Mouse (Mus musculus): ENCODE measurements around the gene Os9.
"Not testable (repeated sequence)": the region's sequence is repeated elsewhere in the genome, so short reads cannot be mapped to it uniquely, and the experiment has no call there.

Os9 gene

DNA sequence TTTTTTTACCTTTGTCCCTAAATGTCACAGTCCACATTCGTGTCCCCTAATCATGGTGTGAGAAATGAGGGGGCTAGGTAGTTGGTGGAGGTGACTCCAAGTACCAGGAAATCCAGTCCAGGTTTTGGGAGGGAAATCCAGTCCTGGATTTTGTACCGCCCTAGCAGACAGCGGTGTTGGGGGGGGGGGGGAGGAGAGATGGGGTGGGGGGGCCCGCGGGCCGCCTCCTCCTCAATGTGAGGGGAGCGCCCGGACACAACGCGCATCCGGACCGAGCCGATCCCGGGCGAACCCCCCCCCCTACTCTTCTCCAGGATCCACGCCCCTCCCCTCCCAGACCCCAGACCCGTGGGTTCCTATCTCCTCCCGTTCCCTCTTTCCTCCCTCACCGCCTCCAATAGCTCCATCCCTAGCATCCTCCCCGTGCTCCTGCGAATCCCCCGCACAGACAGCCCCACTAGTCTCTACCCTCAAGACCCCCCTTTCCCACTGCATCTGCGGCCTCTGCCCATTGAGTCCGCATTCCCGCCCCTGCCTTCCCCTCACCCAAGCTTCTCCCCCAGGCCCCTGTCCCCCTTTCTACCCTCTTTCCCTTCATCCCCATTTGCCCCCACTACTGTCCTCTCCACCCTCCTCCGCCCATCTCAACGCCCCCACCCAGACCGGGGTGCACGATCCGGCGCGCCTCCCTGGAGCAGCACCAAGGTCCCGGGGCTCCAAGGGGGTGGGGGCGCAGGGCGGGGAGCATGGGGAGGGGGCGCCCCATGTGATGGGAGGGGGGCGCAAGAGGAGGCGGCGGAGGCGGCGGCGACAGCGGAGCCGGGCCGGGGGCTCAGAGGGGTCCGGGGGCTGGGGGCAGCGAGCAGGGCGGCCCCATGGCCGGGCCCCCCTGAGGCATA lies 42.0 kb downstream of the Os9 start:
- DNase-seq: no peak

DNA sequence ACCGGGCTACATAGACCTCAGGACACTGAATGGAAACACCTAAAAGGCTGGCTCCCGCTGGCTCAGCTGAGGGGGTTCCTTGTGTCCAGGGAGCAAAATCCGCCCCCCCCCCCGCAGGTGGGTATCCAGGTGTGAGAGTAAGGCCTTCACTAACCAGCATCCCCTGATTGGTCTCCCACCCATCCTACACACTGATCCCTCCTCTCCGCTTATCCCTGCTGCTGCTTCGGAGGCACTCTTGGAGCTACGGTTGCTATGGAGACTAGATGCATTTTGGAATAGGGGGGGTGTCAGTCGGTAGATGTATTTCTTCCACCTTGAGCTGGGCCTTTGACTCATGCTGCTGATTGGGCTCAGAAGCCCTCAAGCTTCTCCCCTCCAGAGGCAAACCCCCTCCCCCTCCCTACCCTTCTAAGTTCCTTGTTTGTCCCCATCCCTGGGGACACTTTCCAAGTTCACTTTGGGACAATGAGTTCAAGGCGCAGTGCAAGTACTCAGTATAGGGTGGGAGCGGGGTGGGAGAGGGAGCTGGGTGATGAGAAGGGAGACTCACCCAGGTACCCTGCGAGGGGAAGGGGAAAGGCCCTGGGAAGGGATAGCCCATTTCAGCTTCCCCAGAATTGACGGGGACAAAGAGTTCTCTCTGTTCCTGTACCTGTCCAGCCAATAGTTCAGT lies 42.8 kb downstream of the Os9 start:
- no peak for DNase-seq

DNA sequence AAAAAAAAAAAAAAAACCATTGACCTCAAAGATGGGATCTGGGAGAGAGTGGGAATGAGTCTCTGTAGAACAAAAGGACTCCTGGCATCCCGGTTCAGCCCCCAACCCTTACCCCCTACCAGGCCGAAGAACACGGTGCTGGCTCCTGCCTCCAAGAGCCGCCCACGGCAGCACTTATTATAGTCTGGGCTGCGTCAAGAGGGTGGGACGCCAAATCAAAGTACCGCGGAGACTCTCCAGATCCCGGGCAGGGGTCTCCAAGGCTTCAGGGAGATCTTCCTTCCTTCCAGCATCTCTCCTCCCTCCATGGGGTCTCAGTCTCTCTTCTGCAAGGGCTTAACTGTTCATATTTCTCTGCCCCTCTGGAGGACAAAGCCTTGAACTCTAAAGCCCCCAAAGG lies 43.4 kb downstream of the Os9 start:
- DNase-seq: no peak

DNA sequence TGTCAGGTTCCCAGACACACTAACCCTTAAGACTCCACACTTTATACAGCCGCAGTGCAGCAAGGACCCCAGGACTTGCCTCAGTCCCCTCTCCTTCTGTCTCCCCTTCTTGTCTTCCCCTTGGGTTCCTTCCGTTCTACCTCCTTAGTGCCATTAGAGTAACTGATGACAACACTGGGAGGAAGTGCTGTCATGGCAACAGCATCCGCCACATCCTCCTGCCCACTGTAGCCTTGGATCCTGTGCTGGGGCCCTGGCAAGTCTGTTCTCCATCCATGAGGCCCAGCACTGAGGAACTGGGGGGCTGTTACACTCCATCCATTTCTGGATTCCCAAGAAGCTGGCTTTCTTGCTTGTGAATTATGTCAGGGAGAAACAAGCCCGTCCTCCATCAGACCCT lies 44.8 kb downstream of the Os9 start:
- DNase-seq: peak; percentile 74

DNA sequence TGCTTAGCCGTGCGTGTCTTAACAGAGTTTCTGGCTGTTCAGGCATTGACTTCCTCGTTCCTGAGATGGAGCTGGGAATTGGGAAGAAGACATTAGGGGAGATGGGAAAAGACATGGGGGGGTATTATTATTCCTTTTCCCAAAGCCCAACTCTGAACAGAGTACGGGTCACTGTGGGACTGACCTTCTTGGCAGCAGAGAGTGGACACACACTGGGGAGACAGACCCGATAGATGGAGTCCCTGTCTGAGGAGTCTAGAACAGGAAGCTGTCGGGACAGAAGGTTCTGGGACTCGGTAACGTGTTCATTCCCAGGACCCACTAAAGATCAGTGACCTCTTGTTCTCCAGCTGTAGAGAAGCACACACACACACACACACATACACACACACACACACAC lies 45.3 kb downstream of the Os9 start:
- peak; percentile 35 for DNase-seq

DNA sequence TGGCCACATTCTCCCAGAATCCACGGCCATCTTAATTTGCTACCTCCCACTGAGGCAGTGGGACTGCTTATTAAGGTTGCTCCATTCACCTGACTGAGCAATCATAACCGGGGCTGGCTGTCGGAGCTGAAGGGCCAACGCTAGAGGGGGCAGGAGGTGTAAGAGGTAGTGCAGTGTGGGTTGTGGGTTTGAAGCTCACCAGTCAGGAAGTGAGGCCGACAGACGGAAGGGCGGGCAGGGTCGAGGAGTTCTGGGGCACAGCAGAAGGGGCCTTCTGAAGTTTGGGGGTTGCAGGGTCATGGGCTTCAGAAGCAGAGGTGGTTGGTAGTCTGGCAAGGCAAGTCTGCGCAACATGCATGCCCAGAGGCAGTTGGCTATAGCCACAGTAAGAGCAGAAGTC lies 45.9 kb downstream of the Os9 start, which contains the start of gene Agap2:
Gene Agap2 (plus strand): TSS at position 205 of the 400 bp plus-strand sequence.
- DNase-seq: peak; percentile 91

DNA sequence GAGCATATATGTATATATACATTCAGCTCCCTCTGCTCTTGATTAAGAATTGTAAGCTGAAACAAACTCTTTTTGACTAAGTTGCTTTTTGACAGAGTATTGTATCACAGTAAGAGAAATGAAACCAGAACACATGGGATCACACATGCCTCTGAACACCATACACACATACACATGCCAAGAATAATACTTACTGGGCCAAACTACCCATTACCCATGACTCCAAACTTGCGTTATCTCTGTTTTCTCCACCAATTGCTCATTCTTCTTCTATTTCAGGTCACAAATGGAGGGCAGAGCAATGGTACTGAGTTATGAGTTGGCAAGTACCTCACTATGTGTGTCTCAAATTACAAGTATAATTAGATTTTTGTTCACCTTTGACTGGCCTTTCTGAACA lies 47.0 kb downstream of the Os9 start:
- DNase-seq: no peak

DNA sequence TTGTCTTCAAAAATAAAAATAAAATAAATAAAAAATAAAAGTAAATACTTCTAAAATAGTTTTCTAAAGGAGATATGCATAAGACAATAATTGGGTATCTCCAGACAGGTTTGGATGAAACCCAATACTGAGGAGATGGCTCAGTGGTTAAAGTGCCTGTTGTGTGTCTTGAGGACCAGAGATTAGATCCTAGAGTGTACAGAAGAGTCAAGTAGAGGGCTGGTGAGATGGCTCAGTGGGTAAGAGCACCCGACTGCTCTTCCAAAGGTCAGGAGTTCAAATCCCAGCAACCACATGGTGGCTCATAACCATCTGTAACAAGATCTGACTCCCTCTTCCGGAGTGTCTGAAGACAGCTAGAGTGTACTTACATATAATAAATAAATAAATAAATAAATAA lies 48.0 kb downstream of the Os9 start:
- DNase-seq: not testable (repeated sequence)

DNA sequence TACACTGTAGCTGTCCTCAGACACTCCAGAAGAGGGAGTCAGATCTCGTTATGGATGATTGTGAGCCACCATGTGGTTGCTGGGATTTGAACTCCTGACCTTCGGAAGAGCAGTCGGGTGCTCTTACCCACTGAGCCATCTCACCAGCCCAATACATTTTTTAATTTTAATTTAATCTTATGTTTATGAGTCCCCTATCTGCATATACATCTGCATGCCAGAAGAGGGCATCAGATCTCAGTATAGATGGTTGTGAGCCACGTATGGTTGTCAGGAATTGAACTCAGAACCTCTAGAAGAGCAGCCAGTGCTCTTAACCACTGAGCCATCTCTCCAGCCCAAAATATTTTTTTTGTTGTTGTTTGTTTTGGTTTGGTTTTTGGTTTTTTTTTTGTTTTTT lies 48.7 kb downstream of the Os9 start:
- DNase-seq: not testable (repeated sequence)

DNA sequence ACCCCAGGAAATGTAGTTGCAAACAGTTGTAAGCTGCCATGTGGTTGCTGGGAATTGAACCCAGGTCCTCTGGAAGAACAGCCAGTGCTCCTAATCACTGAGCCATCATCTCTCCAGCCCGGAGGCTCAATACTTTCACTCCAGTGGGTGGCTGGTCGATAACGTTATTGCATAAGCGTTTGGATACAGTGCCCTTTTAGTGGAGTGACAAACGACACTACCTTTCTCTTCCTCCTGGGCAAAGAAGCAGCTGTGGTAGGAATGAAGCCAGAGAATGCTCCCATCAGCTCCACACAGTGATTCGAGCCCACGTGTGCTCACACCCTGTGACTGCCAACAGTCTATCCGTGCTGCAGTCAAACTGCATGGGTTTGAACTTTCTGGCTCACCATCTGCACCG lies 49.7 kb downstream of the Os9 start:
- DNase-seq: no peak

DNA sequence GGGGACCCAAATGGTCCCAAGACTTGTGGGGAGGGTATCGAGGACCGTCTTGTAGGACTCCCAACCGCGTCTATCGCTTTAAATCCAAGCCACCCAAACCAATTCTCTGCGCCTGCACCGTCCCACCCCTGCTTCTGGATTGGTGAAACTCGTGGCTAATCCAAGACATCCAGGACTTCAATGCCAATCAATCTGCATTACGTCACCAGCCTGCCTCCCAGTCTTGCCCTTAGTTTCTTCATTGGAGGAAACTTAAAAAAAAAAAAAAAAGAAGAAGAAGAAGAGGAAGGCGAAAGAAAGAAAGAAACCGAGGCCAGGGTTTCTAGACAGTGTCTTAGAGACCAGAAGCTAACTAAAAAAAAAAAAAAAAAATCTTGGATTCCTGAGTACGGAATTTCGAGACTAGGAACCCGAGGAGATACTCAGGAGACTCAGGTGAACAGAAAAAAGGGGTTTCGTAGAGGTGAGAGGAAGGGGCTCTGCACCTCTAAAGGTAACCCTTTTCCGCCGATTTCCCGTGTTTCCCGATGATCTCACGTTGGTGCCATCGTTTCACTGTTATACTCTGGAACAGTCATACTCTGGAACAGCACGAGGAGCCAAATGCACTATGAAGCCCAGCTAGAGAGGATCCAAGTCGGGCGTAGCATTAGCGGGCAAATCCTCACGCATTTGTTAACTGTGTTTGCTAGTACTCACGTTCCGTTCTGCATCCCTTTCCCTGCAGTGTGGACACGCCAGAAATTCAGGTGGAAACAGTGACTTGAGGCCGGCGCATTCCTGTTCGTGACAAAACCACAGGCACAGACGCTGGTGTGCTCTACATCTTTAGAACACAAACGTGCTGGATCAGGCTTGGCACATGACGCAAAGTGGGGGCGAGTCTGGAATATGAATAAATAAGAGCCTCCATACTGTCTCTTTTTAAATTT lies 50.5 kb downstream of the Os9 start, which contains the start of gene Tspan31:
Gene Tspan31 (minus strand): TSS at position 75 of the 932 bp plus-strand sequence.
- peak; percentile 48 for DNase-seq

DNA sequence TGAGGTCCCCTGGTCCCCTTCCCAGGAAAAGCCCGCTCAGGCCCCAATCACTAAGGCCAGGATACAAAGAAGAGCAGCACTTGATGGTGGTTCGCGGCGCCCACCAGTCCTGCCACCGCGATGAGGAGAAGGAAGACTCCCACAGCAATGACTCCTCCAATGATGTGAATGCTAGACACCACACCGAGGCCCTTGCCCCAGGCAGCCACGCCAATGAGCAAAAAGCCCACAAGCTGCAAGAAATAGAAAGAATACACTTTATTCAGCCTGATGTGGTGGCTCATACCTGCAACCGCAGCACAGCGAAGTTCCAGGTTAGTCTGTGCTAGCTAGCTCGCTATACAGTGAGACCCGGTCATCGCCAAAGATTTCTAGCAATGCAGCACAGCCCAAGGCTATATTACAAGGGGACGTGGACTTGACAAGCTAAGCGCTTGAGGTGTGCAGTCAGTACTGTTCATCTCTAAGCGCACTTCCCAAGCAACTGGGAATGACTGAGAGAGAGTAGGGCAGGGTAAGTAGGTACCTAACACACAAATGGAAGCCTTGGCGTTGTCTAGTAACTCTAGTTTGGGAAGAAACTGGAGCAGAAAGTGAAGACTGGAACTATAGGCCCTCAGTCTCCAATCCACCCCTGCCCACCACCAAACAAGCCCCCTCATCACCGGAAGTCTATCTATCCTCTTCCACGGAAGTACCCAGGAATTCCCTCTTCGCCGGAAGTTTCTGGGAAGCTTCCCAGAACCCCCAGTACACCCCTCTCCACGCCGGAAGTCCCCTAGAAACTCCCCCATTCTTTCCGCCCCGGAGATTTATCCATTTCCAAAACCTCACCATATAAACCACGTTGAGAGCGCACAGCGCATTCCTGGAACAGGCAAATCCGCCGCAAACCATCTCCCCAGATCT lies 51.4 kb downstream of the Os9 start:
- DNase-seq: no peak

DNA sequence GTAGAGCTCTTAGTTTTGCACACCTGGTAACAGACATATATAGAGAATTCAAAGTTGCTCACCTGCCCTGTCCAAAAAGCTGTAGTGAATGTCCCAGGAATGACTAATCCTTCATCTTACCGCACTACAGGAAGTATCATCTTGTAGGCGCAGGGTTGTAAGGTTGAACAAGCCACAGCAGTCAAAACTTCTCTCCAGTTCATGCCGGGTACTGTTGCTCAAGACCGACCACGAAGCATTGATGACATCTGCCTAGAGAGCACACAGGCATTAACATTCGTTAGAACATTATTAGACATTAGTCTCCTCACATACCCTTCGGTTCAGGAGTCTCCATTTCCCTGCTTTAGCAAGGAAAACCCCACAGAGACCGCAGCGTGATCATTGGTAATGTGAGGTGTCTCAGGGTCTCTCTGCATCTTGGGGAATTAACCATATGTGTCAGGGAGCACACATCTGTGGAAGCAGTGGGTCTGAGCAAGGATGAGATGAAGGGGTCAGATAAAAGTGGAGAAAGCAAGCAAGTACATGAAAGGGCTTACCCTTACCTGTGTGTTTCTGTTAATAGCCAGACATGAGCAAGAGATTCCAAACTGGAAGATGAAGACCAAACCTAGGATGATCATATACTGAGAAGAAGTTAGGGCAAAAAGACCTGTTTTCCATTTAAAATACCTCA lies 52.4 kb downstream of the Os9 start:
- no peak for DNase-seq

DNA sequence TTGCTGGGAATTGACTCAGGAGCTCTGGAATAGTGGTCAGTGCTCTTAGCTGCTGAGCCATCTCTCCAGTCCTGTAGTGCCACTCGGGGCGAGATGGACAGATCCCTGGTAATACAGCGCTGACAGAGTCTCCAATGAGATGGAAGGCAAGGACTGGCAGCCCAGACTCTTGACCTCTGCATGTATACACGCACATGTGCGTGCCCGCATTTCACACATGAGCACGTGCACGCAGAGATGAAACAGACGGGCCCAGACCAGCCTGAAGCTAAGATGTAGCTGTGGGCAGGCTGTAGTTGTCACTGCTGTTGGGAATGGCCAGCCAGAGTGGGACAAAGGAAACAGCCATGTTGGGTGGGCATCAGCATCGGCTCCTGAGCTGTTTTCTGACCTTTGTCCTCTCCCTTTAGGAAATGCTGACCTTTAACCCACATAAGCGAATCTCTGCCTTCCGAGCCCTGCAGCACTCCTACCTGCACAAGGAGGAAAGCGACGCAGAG lies 54.4 kb downstream of the Os9 start:
- DNase-seq: no peak

DNA sequence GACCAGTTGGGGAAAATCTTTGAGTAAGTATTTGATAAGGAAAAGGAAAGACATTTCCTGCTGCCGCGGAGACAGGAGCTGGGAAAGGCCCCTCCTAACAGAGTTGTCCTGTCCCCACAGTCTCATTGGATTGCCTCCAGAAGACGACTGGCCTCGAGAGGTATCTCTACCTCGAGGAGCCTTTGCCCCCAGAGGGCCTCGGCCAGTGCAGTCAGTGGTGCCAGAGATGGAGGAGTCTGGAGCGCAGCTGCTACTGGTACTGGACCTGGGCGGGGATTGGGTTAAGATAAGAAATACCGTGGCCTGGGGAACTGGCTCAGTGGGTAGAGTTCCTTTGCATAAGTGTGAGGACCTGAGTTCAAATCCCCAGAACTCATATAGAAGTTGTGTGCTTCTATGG lies 55.0 kb downstream of the Os9 start:
- no peak for DNase-seq

DNA sequence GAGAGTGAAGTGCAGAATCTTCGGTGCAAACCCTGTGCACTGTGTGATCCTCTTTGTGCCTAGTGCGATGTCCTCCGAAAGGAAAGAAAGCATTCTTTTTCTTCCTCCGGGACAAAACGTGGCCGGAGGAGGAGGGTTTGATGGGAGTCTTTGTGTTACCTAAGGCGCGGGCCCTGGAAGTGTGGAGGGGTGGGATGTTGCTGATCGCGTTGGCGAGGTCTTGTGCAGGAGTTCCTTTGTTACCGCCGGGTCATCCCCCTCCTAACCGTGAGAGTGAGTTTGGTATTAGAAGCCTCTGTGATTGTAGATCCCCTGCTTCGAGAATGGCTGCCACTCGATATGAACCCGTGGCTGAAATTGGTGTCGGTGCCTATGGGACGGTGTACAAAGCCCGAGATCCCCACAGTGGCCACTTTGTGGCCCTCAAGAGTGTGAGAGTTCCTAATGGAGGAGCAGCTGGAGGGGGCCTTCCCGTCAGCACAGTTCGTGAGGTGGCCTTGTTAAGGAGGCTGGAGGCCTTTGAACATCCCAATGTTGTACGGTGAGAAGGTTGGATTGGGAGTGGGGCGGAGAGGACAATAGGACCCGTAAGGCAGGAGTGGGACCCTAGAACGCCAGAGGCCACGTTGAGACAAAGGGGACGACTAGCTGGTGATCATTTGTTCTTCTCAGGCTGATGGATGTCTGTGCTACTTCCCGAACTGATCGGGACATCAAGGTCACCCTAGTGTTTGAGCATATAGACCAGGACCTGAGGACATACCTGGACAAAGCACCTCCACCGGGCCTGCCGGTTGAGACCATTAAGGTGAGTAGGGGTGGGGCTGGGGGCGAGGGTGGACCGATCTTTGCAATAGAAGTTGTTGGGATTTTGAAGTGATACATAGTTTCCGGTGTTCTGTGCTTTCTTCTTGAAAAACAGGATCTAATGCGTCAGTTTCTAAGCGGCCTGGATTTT lies 56.7 kb downstream of the Os9 start:
- no peak for DNase-seq

DNA sequence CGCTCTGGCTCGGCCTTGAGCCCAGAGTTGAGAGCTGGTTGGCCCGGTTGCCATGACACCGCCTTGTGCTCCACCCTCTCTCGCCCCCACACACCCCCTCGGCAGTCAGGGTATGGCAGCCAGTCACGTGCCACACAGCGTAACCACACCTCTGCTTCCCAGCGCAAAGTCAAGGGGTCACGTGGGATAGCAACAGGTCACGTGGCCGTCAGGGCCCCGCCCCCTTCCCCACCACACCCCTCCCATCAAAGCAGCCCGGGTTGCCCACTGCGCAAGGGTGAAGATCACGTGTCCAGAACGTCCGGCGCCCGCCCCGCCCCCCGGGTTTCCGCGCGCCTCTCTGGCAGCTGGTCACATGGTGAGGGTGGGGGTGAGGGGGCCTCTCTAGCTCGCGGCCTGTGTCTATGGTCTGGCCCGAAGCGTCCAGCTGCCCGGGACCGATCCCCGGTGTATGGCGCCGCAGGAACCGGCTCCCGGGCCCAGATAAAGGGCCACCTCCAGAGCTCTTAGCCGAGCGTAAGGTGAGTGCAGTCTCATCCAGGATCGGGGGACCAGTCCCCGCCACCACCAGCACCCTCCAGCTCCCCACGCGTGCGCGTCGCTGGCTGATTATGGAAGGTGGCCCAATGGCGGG lies 57.6 kb downstream of the Os9 start, which contains the start of gene Cdk4:
Gene Cdk4 (plus strand): TSS at position 296 of the 634 bp plus-strand sequence.
- peak; percentile 96 for DNase-seq

DNA sequence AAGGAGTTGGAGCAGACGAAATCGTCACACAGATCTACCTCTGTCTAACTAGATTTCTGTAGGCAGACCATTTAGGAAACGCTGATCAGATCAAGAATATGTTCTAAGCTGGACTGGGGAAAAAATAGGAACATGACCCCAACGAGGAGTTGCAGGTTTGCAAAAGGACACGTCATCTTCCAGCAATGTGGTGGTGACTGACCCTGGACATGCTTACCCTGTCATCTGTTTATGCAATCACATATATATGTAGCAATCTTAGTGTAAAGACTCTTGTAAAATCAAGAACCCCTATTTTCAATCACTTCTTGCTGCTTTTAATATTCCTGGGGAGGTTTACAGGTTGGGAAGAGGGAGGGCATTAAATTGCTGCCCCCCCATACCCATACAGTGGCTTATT lies 58.4 kb downstream of the Os9 start:
- DNase-seq: no peak

DNA sequence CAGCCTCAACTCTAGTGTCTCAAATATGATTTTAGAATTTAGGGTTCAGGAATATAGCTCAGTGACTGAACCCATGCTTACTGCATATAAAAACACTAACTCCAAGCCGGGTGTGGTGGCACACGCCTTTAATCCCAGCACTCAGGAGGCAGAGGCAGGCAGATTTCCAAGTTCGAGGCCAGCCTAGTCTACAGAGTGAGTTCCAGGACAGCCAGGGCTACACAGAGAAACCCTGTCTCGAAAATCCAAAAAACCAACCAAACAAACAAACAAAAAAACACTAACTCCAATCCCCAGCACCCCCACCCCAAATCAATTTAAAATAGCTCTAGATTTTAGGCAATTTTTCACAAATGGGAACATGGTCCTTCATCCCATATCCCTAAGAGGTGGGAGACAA lies 58.8 kb downstream of the Os9 start:
- DNase-seq: not testable (repeated sequence)
